9 mouse cellular contexts compared by ENCODE assay signal in genomic region chr17:81787350-81787749, GRCm38 (mm10). TPM values are rescaled to one million over a fixed set of nuclear protein-coding genes. Genes with fewer than 3 reads are reported as not detected.
DNase-seq lines count a peak whose midpoint lies in the region; ATAC-seq lines count a peak whose summit lies in the region.
"Had no signal": no experiment of that assay in that cellular context is flagged by ENCODE, and none has a peak within 500 bp of the region (broad histone marks: within the 10 kb centered on the region; RNA-seq: fewer than 3 reads in every experiment).

No protein-coding gene starts in this region.

- no peak overlapping the region for H3K27ac ChIP-seq in heart, embryonic 12.5 days (ENCODE audit: poor library complexity, severe bottlenecking)

- peak; percentile 71 to 87 for DNase-seq in heart, adult 18-20 months
- peak; percentile 43 for DNase-seq in urinary bladder, postnatal 14 days (ENCODE audit: low spot score)
- DNase-seq in urinary bladder, postnatal 4 days (ENCODE audit: low spot score in 2 of 2) = no peak
- DNase-seq in embryo, embryonic 10 days (ENCODE audit: low spot score) = peak; percentile 81
- peak; percentile 51 to 58 for DNase-seq in heart, postnatal 36 days
- DNase-seq in left cerebral cortex, postnatal 14 days (ENCODE audit: low spot score in 2 of 2) = peak; percentile 45 to 55
- DNase-seq in right cerebral cortex, adult 2 months (ENCODE audit: low spot score in 2 of 2) = peak; percentile 28 to 43

- H3K9ac ChIP-seq in heart, embryonic 12.5 days = no peak overlapping the region

- H3K4me3 ChIP-seq in heart, embryonic 12.5 days = no peak overlapping the region
- H3K4me3 ChIP-seq: megakaryocyte, embryonic 14.5 days had no signal

- H3K36me3 ChIP-seq in heart, embryonic 12.5 days = no peaks in the 10 kb centered on the region

- H3K4me1 ChIP-seq in heart, embryonic 12.5 days (replicated peaks) = peaks cover 5% of the 10 kb centered on the region

- no peak for ATAC-seq in heart, embryonic 12.5 days (ENCODE audit: insufficient number of reproducible peaks, low FRiP score)

- no peaks in the 10 kb centered on the region for H3K27me3 ChIP-seq in heart, embryonic 12.5 days (replicated peaks)
- H3K27me3 ChIP-seq: megakaryocyte, embryonic 14.5 days had no signal

- H3K9me3 ChIP-seq in heart, embryonic 12.5 days (replicated peaks) = no peaks in the 10 kb centered on the region
- H3K9me3 ChIP-seq: megakaryocyte, embryonic 14.5 days had no signal

- no peak overlapping the region for H3K4me2 ChIP-seq in heart, embryonic 12.5 days

- intact Hi-C loops in heart, postnatal 36 days (cut with DNase I) = loop anchor here (1.0 to 5.0 kb wide), 3 partner anchors 130 to 593 kb away; no protein-coding TSS in a partner anchor
- intact Hi-C loops in left cerebral cortex, postnatal 14 days (cut with DNase I) = loop anchor here (5.0 to 10.0 kb wide), 3 partner anchors 123 to 595 kb away; no protein-coding TSS in a partner anchor

- 36% methylated on average over 4 of the region's 4 CpGs for WGBS in heart, embryonic 12.5 days

RNA-seq across cellular contexts. Expression of gene Slc8a1, which starts 49.2 kb away (rescaled TPM):
- total RNA-seq in heart, adult 18-20 months (2021) = 100 to 1,000 TPM; 508 to 537 TPM
- polyA plus RNA-seq in heart, embryonic 12.5 days (2016; fragmentation: Nextera tagmentation; extraction: Ambion mirVana) = 100 and 115 TPM in 2 replicates
- total RNA-seq in heart, postnatal 36 days (2021) = 100 to 1,000 TPM; 392 to 411 TPM
- total RNA-seq in left cerebral cortex, postnatal 14 days (2021) = 100 to 1,000 TPM; 245 to 255 TPM

Comparison
In these comparisons a context has a peak if more than half of its experiments do, and no peak if none do; other contexts are left out.
1. DNase-seq: peak in heart, adult 18-20 months (2 of 2), urinary bladder, postnatal 14 days (single experiment), embryo, embryonic 10 days (single experiment), heart, postnatal 36 days (2 of 2), left cerebral cortex, postnatal 14 days (2 of 2) and right cerebral cortex, adult 2 months (2 of 2); none in urinary bladder, postnatal 4 days (0 of 2).